Mouse (Mus musculus): ENCODE measurements at regions not wholly inside any gene's neighbourhood (a gene's known extent, or its start where the extent isn't known, plus 50 kb on each side); places are given as distances from the start of the nearest gene placed in this dataset.

DNA sequence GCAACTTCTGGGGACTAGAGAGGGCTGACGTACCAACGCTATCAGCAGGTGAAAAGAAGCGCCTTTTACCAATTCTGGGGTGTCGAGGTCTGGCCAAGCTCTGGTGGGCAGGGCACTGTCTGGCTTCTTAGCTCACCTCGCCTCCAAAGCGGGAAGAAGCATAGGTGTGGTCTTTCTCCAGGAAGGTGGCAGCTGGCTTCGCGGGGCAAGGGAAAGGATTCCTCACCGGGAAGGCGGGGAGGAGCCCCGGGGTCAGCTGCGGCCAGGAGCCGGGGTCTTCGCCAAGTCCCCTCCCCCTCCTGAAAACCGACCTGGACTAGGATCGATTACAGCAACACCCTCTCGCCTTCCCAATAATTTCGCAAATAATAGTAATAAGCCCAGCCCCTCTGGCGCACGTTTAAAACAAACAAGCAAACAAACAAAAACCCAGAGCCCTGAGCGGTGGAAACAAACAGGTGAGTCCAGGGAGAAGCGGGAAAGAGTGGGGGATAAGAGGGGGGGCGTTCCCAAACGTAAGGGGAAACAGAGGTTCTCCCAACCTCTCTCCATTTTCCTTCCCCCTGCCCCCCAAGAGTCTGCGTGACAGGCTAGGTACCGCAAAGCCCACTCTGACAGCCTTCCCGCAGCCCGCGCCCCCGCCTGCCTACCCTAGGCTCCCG lies 63.5 kb upstream of the Ak4 start:
- peaks cover 4% of the 10 kb centered on the region for H3K4me1 ChIP-seq (replicated peaks)
- no peaks in the 10 kb centered on the region for H3K36me3 ChIP-seq
- peak; percentile 15; the same call in 1 of the 2 replicates for ATAC-seq
- WGBS: 3% methylated on average over 31 of the region's 31 CpGs
- H3K27me3 ChIP-seq (replicated peaks): no peaks in the 10 kb centered on the region; the same call in 1 of the 2 replicates
- H3K9me3 ChIP-seq: no peaks in the 10 kb centered on the region
- peak overlapping the region; percentile 83 for H3K4me3 ChIP-seq (replicated peaks)
- peak overlapping the region; percentile 80 for H3K9ac ChIP-seq
- peak overlapping the region; percentile 83 for H3K27ac ChIP-seq
- peak overlapping the region; percentile 81 for H3K4me2 ChIP-seq (replicated peaks)

DNA sequence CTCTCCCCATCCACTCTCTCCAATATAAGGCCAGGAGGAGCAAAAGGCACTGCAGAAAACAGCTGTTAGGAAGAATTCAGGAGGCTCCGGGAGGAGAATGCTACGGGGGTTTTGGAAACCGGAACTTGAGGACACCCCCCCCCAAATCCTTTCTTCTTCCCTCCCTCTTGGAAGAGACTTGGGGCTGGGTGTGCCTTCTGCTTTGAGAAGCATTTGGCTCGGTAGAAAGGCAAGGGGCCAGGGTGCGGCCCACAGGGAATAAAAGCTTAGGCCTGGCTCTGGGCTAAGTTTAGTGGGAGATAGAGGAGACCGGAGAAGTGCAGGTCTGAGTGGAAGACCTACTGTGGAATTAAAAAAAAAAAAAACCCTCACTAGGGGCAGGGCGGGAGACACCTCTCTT lies 64.1 kb upstream of the Ak4 start:
- Histone ChIP-seq H3K4me3 (replicated peaks) (peak overlapping the region; percentile 83), H3K27ac (no peak overlapping the region), H3K9ac (no peak overlapping the region), H3K4me1 (replicated peaks) (peaks cover 4% of the 10 kb centered on the region), H3K4me2 (replicated peaks) (peak overlapping the region; percentile 81), H3K27me3 (replicated peaks) (no peaks in the 10 kb centered on the region; the same call in 1 of the 2 replicates), H3K9me3 (no peaks in the 10 kb centered on the region), H3K36me3 (no peaks in the 10 kb centered on the region)
- ATAC-seq: no peak
- WGBS: 21% methylated on average over 7 of the region's 7 CpGs

DNA sequence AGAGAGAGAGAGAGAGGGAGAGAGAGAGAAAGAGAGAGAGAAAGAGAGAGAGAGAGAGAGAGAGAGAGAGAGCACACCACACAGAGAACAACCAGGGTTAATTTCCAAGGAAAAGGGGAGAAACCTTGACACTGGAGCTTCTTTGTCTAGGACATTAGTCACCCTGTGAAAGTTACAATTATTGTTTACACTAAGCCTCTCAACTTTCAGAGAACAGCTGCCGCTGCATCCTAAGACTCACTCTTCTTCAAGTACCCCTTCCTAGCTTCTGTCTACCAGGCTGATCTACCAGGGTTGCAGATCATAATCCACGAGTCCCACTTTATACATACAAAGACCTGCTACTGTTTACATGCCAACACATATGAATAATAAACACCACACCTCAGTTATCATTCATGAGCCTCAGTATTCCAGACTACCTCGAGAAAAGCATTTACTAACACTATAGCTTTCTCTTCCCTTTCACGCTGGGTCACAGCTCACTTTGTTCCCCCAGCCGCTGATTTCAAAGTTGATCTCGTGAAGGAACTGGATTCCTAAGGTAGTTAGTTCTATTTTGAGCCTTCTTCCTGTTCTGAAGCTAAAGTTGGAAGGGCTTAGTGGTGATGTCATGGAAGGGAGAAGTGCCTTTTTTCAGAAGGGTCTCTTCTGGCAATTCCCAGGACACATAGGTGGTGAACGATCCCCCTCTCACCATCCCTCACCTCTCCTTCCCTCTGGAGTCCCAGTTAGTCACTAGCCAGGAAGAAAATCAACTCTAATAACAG lies 64.8 kb upstream of the Ak4 start:
- WGBS: 24% methylated on average over 7 of the region's 7 CpGs
- Histone ChIP-seq H3K27me3 (replicated peaks) (no peaks in the 10 kb centered on the region; the same call in 1 of the 2 replicates), H3K4me3 (replicated peaks) (peak overlapping the region; percentile 83; the same call in 1 of the 2 replicates), H3K36me3 (no peaks in the 10 kb centered on the region), H3K27ac (no peak overlapping the region), H3K9ac (no peak overlapping the region), H3K4me2 (replicated peaks) (peak overlapping the region; percentile 81), H3K9me3 (no peaks in the 10 kb centered on the region), H3K4me1 (replicated peaks) (peaks cover 4% of the 10 kb centered on the region)
- ATAC-seq: no peak

DNA sequence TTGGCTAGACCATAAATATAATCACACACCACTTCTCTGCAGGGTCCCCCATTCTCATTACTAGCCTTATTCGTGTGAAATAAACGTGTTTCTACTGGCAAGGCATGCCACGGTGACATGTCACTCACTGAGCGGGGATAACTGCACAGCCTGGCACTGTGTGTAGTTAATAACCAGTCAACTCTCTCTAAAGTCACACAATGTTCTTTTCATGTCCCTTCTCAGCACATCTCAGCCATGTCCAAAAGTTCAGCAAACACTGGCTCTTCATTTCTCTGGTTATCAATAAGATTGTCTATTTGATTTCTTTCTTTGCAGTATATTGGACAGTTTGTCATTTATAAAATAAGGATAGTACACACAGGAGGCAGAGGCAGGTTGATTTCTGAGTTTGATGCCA lies 66.9 kb upstream of the Ak4 start:
- 92% methylated on average over 4 of the region's 4 CpGs for WGBS
- Histone ChIP-seq H3K4me2 (replicated peaks) (no peak overlapping the region), H3K9me3 (no peaks in the 10 kb centered on the region), H3K4me1 (replicated peaks) (peaks cover 4% of the 10 kb centered on the region), H3K9ac (no peak overlapping the region), H3K36me3 (no peaks in the 10 kb centered on the region), H3K4me3 (replicated peaks) (no peak overlapping the region), H3K27me3 (replicated peaks) (no peaks in the 10 kb centered on the region; the same call in 1 of the 2 replicates), H3K27ac (no peak overlapping the region)
- ATAC-seq: no peak

DNA sequence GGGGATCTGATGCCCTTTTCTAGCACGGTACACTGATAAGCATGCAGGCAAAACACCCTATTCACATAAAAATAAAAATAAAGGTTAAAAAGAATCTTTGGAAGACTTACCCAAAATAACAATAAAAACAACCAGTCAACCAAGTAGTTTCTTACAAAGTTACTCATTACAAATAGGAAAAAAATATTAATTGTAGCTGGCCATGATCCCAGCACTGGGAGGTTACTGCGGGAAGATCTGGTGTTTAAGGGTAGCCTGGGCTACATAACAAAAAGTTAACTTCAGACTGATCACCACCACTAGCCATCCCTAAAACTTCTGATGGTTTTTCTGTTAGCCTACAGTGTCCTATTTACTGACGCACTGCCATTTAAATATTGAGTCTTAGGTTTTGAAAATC lies 67.4 kb upstream of the Ak4 start:
- H3K27me3 ChIP-seq (replicated peaks): no peaks in the 10 kb centered on the region; the same call in 1 of the 2 replicates
- H3K9ac ChIP-seq: no peak overlapping the region
- H3K9me3 ChIP-seq: no peaks in the 10 kb centered on the region
- no peak overlapping the region for H3K4me2 ChIP-seq (replicated peaks)
- WGBS: 96% methylated on average over 3 of the region's 3 CpGs
- H3K4me1 ChIP-seq (replicated peaks): peaks cover 4% of the 10 kb centered on the region
- H3K36me3 ChIP-seq: no peaks in the 10 kb centered on the region
- no peak overlapping the region for H3K4me3 ChIP-seq (replicated peaks)
- no peak for ATAC-seq
- H3K27ac ChIP-seq: no peak overlapping the region

DNA sequence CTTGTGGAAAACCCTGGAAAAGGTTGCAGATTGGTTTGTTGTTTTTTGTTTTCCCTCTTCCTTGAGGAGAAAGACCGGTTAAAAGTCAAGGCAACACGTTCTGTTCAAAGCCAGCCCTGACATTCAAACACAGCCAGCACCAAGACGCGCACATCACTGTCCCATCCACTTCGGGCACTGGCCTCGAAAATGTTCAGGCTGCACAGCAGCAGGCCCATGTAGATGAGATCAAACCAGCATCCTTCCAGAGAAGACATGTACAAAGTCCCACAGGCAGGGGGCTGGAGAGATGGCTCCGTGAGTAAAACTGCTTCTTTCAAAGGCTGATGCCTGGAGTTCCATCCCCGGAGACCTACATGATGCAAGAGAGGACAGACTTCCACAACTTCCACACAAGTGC lies 68.4 kb upstream of the Ak4 start:
- ATAC-seq: no peak
- H3K27ac ChIP-seq: no peak overlapping the region
- 92% methylated on average over 8 of the region's 8 CpGs for WGBS
- peaks cover 4% of the 10 kb centered on the region for H3K4me1 ChIP-seq (replicated peaks)
- no peak overlapping the region for H3K4me2 ChIP-seq (replicated peaks)
- no peaks in the 10 kb centered on the region for H3K36me3 ChIP-seq
- H3K9me3 ChIP-seq: no peaks in the 10 kb centered on the region
- no peaks in the 10 kb centered on the region; the same call in 1 of the 2 replicates for H3K27me3 ChIP-seq (replicated peaks)
- no peak overlapping the region for H3K9ac ChIP-seq
- no peak overlapping the region for H3K4me3 ChIP-seq (replicated peaks)

DNA sequence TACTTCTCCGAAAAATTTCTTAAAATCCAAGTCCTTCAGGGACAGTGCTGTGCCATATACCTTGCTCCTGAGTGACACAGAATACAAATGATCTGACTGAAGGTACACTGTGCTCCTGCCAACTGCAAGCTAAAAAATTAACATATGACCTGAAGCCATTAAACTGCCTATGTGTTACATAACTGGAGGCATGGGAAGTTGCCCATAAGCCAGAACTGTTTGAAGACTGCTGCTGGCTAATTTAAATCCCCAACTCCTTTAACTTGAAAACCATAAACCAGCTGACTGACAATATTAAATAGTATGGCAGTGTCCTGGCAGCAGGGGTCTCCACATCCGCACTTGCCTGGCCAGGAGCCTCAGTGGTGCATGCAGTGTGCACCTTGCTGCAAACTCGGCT lies 68.9 kb upstream of the Ak4 start:
- H3K36me3 ChIP-seq: no peaks in the 10 kb centered on the region
- H3K4me3 ChIP-seq (replicated peaks): no peak overlapping the region
- no peaks in the 10 kb centered on the region for H3K9me3 ChIP-seq
- peaks cover 4% of the 10 kb centered on the region for H3K4me1 ChIP-seq (replicated peaks)
- no peak overlapping the region for H3K4me2 ChIP-seq (replicated peaks)
- no peaks in the 10 kb centered on the region; the same call in 1 of the 2 replicates for H3K27me3 ChIP-seq (replicated peaks)
- no peak overlapping the region for H3K9ac ChIP-seq
- H3K27ac ChIP-seq: no peak overlapping the region
- no peak for ATAC-seq
- WGBS: 92% methylated on average over 3 of the region's 3 CpGs

DNA sequence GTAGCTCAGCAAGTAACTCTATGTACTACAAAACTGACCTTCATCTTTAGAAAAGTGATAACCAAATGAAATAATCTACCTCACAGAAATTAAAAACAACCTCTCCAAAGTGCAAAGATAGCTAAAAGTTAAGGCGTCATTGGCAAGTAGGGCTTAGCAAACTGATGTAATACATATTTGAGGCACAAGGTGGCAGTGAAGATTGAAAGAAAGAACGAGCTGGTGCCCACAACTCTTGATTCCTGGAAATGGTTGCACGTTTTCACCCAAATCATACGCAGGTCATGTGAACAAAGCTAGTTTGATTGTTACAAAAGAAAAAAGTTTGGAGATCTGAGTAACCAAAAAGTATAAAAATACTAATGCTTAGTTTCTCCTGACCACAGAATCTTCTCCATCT lies 69.7 kb upstream of the Ak4 start:
- 19% methylated on average over 4 of the region's 4 CpGs for WGBS
- H3K9me3 ChIP-seq: no peaks in the 10 kb centered on the region
- H3K27ac ChIP-seq: no peak overlapping the region
- no peak overlapping the region for H3K4me2 ChIP-seq (replicated peaks)
- no peaks in the 10 kb centered on the region for H3K36me3 ChIP-seq
- no peak overlapping the region for H3K4me3 ChIP-seq (replicated peaks)
- H3K9ac ChIP-seq: no peak overlapping the region
- ATAC-seq: no peak
- H3K4me1 ChIP-seq (replicated peaks): no peaks in the 10 kb centered on the region
- no peaks in the 10 kb centered on the region; the same call in 1 of the 2 replicates for H3K27me3 ChIP-seq (replicated peaks)

DNA sequence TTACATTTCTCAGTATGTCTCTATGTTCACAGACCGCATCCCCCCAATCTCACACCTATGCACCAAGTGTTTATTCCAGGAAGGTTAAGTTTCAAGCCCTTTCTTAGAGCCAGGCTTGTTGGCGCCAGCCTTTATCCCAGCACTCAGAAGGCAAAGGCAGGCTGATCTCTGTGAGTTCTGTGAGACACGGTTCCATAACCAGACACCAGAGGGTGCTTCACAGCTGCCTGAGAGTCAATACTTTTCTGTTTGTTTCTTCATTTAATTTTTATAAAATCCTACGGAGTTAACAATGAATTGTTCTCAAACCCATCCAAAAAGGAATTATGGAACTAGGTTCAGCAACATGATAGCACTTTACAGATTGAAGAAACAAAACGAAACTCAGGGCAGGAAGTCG lies 71.8 kb upstream of the Ak4 start:
- Histone ChIP-seq H3K27me3 (replicated peaks) (no peaks in the 10 kb centered on the region), H3K27ac (no peak overlapping the region), H3K4me2 (replicated peaks) (no peak overlapping the region), H3K36me3 (no peaks in the 10 kb centered on the region), H3K9ac (no peak overlapping the region), H3K4me3 (replicated peaks) (no peak overlapping the region), H3K9me3 (no peaks in the 10 kb centered on the region), H3K4me1 (replicated peaks) (no peaks in the 10 kb centered on the region)
- 80% methylated on average over 6 of the region's 6 CpGs for WGBS
- no peak for ATAC-seq

DNA sequence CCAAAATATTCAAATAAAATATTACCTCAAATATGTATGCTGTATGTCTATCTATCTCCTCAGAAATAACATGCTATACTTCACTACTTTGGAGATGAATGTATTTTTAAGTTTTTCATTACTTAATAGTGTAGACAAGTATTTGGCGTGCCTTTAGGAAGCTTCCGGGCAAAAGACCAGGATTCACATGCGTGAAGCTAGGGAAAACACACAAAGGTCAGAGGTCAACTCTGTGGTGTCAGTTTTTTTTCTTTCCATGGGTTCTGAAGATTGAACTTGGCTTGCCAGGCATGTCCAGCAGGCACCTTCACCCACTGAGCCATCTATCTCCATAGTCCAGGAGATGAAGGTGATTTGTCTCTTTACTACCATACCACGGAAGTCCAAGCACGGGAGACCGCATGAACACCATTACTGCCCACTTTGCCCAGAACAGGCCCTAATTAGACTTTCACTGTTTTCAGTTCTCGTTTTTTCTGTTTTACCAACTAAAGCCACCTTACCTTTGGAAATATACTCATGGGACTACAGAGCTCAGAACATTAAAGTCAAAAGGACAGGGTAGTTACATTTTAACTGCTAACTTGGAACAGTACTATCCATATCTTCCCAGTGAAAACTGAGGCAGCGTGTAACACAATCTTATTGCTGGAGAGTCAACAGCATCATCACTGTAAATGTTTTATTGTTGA lies 76.9 kb upstream of the Ak4 start:
- H3K4me2 ChIP-seq (replicated peaks): no peak overlapping the region
- H3K36me3 ChIP-seq: no peaks in the 10 kb centered on the region
- ATAC-seq: no peak
- H3K27ac ChIP-seq: no peak overlapping the region
- H3K27me3 ChIP-seq (replicated peaks): no peaks in the 10 kb centered on the region
- no peak overlapping the region for H3K4me3 ChIP-seq (replicated peaks)
- H3K4me1 ChIP-seq (replicated peaks): no peaks in the 10 kb centered on the region
- H3K9ac ChIP-seq: no peak overlapping the region
- no peaks in the 10 kb centered on the region for H3K9me3 ChIP-seq
- 90% methylated on average over 8 of the region's 8 CpGs for WGBS

DNA sequence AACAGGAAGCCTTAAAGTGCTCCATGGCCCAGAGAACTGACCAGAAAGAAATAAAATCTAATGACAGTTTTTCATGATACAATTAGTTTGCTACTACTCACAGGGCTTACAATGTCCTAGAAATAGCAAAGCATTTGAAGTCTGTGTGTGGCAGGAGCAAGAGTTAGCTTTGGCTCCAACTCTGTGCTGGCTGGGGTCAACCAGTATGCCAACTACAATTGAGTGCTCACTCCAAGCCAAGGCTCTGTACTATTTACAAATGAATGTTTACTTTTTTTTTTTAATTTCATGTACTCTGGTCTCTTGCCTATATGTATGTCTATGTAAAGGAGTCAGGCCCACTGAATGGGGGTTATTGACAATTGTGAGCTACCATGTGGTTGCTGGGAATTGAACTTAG lies 75.7 kb upstream of the Jak1 start:
- Histone ChIP-seq H3K4me2 (replicated peaks) (no peak overlapping the region), H3K4me3 (replicated peaks) (no peak overlapping the region), H3K9ac (no peak overlapping the region), H3K9me3 (no peaks in the 10 kb centered on the region), H3K36me3 (no peaks in the 10 kb centered on the region), H3K27me3 (replicated peaks) (no peaks in the 10 kb centered on the region), H3K27ac (no peak overlapping the region), H3K4me1 (replicated peaks) (no peaks in the 10 kb centered on the region; the same call in 1 of the 2 replicates)
- ATAC-seq: no peak

DNA sequence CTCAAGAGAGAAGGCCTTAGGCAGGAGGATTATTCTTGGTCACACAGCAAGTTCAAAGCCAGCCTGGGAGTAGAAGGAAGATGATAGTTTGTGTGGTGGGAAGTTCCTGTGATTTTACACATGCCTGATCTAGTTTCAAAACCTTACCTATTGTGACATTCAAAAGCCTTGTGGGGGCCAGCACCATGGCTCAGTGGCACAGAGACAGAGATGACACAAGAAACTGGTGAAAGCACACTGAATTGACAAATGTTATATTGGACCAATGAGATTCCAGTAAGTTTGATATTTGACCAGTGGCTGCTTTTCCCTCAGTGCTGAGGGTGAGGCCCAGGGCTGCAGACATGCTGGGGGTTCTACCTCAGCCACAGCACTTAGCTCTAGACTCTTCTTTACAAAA lies 73.1 kb upstream of the Jak1 start:
- Histone ChIP-seq H3K4me2 (replicated peaks) (no peak overlapping the region), H3K9me3 (no peaks in the 10 kb centered on the region), H3K27me3 (replicated peaks) (no peaks in the 10 kb centered on the region), H3K27ac (no peak overlapping the region), H3K4me3 (replicated peaks) (no peak overlapping the region), H3K9ac (no peak overlapping the region), H3K36me3 (no peaks in the 10 kb centered on the region), H3K4me1 (replicated peaks) (no peaks in the 10 kb centered on the region; the same call in 1 of the 2 replicates)
- ATAC-seq: no peak
